Mouse (Mus musculus) midbrain, postnatal 0 days (tissue): ENCODE results near the gene Phc3. TPM values are rescaled to one million over a fixed set of nuclear protein-coding genes. Genes with fewer than 3 reads are reported as not detected.

Experiments used
- ATAC-seq: fragments of 200-750 bp; cut with Nextera tagmentation; 2 replicates; pipeline ENCODE4 v1.8.0; 2017; ENCODE audit warnings: moderate number of reproducible peaks, mild to moderate bottlenecking, moderate TSS enrichment, moderate library complexity; ENCODE audit not compliant: low FRiP score
- DNase-seq: peaks from one replicate; pipeline ENCODE4 v3.0.0-alpha.2; 2015; ENCODE audit warnings: low spot score
- H3K27ac ChIP-seq: fragments of 300-500 bp; sonication (generic); 2 replicates; pipeline ENCODE4 v1.5.1; 2014; ENCODE audit warnings: low read depth, mild to moderate bottlenecking, low read length, mixed read lengths
- H3K27me3 ChIP-seq: fragments of 300-500 bp; sonication (generic); 2 replicates; pipeline ENCODE4 v1.6.1; 2014; ENCODE audit warnings: low read length, control low read depth, mixed read lengths; ENCODE audit not compliant: insufficient read depth
- H3K36me3 ChIP-seq: fragments of 300-500 bp; sonication (generic); 2 replicates; pipeline ENCODE4 v1.6.1; 2014; ENCODE audit warnings: low read length, control low read depth, mixed read lengths; ENCODE audit not compliant: insufficient read depth
- H3K4me1 ChIP-seq: fragments of 300-500 bp; sonication (generic); 2 replicates; pipeline ENCODE4 v1.6.1; 2014; ENCODE audit warnings: mild to moderate bottlenecking, control low read depth, antibody characterized with exemption, low read length, mixed read lengths; ENCODE audit not compliant: insufficient read depth
- H3K4me2 ChIP-seq: fragments of 300-500 bp; sonication (generic); 2 replicates; pipeline ENCODE4 v1.6.1; 2014; ENCODE audit warnings: low read depth, mild to moderate bottlenecking, low read length, mixed read lengths; ENCODE audit not compliant: poor library complexity, severe bottlenecking
- H3K4me3 ChIP-seq: fragments of 300-500 bp; sonication (generic); 2 replicates; pipeline ENCODE4 v1.5.1; 2014; ENCODE audit warnings: low read depth, mild to moderate bottlenecking, low read length, moderate library complexity
- H3K9ac ChIP-seq: fragments of 300-500 bp; sonication (generic); replicated peaks from 2 replicates; pipeline ENCODE4 v1.6.1; 2014; ENCODE audit warnings: mild to moderate bottlenecking, low read length, moderate library complexity, mixed read lengths; ENCODE audit not compliant: poor library complexity, severe bottlenecking
- H3K9me3 ChIP-seq: fragments of 300-500 bp; sonication (generic); 2 replicates; pipeline ENCODE4 v1.6.1; 2016; ENCODE audit warnings: low read length, control low read depth
- CTCF ChIP-seq: IDR thresholded peaks from 2 replicates; pipeline ENCODE4 v1.5.1; 2016; ENCODE audit warnings: antibody characterized with exemption, mild to moderate bottlenecking
- WGBS: fragments of 180-500 bp; shearing (Covaris S2); extraction: QIAGEN DNeasy Blood & Tissue Kit; methylation state at CpG from one replicate; pipeline ENCODE4 v1.1.7; 2014; 5-methylcytosine and 5-hydroxymethylcytosine counted together
- polyA plus RNA-seq: library from polyadenylated mRNA; unstranded; fragments of >200 nt; fragmentation: Nextera tagmentation; extraction: Ambion mirVana; gene quantifications from 2 replicates; pipeline ENCODE4 v1.2.1, GENCODE M21; 2015
- total RNA-seq: library from RNA; depleted of rRNA; stranded (reverse); fragments of >200 nt; gene quantifications from 2 replicates; pipeline ENCODE4 v1.2.3, GENCODE M21; 2014

The Phc3 gene
- total and polyA plus RNA-seq, 2 experiments from 2014 or later: 6.6 to 27.0 TPM

- no peak overlapping the region for H3K9ac ChIP-seq
- DNase-seq (no peak), ATAC-seq (no peak)
- no peaks in the 10 kb centered on the region for H3K27me3 ChIP-seq
- no peaks in the 10 kb centered on the region for H3K9me3 ChIP-seq
- H3K36me3 ChIP-seq: peaks cover 42% of the 10 kb centered on the region
- H3K27ac ChIP-seq: no peak overlapping the region
- no peak overlapping the region for H3K4me2 ChIP-seq
- no peaks in the 10 kb centered on the region for H3K4me1 ChIP-seq
- 87% methylated on average over 4 of the region's 4 CpGs for WGBS
- H3K4me3 ChIP-seq: no peak overlapping the region
- TF ChIP-seq CTCF: no peak
These were observed 52.1 kb downstream of the Phc3 start for GRCm38 (mm10) chr3:30917160-30917559.

DNA sequence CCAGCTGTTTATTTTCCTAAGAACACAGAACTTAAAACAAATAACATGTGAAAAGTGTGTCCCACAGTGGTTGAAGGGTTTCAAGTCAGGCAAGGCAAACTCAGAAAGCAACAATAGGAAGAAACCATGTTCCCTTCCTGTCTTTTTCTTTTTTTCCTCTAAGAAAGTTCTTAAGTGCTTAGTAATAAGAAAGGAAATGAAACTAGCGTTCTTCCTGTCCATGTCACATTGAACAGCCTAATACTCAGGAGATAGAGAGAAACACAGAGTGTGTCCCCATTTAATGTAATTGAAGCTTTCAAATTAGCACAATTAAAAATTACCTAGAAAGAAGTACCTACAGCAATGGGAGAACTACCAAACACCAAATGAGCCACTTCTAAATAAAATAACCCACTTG, 64.6 kb downstream of the Phc3 start:
- H3K4me3 ChIP-seq: no peak overlapping the region
- TF ChIP-seq CTCF: no peak
- no peak overlapping the region for H3K9ac ChIP-seq
- no peak overlapping the region for H3K27ac ChIP-seq
- H3K9me3 ChIP-seq: no peaks in the 10 kb centered on the region
- H3K27me3 ChIP-seq: no peaks in the 10 kb centered on the region
- H3K4me2 ChIP-seq: no peak overlapping the region
- WGBS: 84% methylated on average over 1 of the region's 1 CpGs
- DNase-seq (no peak), ATAC-seq (no peak)
- H3K4me1 ChIP-seq: no peaks in the 10 kb centered on the region
- peaks cover 48% of the 10 kb centered on the region for H3K36me3 ChIP-seq

DNA sequence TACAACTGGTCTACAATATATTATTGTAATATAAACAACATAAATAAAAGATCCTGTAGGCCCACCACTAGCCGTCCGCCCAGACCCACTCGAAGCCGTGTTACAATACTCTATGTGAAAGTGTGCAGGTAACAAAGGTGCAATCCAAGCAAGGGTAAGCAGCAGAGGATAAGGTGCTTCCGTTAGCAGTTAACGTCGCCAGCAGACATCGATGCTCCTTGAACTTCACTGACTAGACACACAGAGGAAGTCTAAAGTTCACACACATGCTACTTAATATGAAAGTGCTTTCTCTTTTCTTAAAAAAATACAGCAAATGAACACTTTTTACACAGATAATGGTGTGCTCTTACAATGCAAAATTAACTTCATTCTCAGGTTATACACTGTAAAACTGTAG, 69.8 kb downstream of the Phc3 start:
- DNase-seq (no peak), ATAC-seq (no peak)
- Histone ChIP-seq H3K4me2 (no peak overlapping the region), H3K9ac (no peak overlapping the region), H3K4me3 (no peak overlapping the region), H3K27me3 (no peaks in the 10 kb centered on the region), H3K27ac (no peak overlapping the region), H3K36me3 (peaks cover 32% of the 10 kb centered on the region), H3K4me1 (no peaks in the 10 kb centered on the region), H3K9me3 (no peaks in the 10 kb centered on the region)
- WGBS: 96% methylated on average over 8 of the region's 8 CpGs
- TF ChIP-seq CTCF: no peak

DNA sequence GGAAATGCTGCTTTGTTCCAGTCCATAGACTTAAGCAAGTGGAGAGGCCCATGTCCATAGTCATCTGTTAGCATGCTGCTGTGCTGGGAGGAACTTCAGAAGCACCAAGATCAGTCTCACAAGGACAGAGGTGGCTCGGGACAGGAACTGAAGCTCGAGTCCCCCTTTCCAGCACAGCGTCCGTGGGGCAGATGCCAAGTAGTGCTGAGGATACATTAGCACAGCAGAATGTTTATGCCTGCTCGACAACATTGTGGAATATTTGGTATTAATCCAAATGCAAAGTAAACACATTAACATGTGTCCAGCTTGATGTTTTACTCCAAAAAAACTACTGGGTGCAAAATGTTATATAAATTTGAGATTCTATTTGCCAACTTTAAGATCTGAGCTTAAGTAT, 72.5 kb downstream of the Phc3 start:
- H3K9ac ChIP-seq: no peak overlapping the region
- H3K4me1 ChIP-seq: no peaks in the 10 kb centered on the region
- DNase-seq (no peak), ATAC-seq (no peak)
- no peaks in the 10 kb centered on the region for H3K9me3 ChIP-seq
- no peak overlapping the region for H3K4me2 ChIP-seq
- H3K27ac ChIP-seq: no peak overlapping the region
- TF ChIP-seq CTCF: no peak
- no peak overlapping the region for H3K4me3 ChIP-seq
- WGBS: 89% methylated on average over 5 of the region's 5 CpGs
- H3K27me3 ChIP-seq: no peaks in the 10 kb centered on the region
- peaks cover 20% of the 10 kb centered on the region for H3K36me3 ChIP-seq

- no peaks in the 10 kb centered on the region for H3K27me3 ChIP-seq
- H3K36me3 ChIP-seq: no peaks in the 10 kb centered on the region
- WGBS: 14% methylated on average over 1 of the region's 1 CpGs
- ATAC-seq (no peak), DNase-seq (no peak)
- H3K27ac ChIP-seq: no peak overlapping the region
- H3K9me3 ChIP-seq: no peaks in the 10 kb centered on the region
- H3K4me2 ChIP-seq: no peak overlapping the region
- TF ChIP-seq CTCF: no peak
- H3K9ac ChIP-seq: no peak overlapping the region
- H3K4me3 ChIP-seq: no peak overlapping the region
- no peaks in the 10 kb centered on the region for H3K4me1 ChIP-seq
These were observed 80.2 kb downstream of the Phc3 start for GRCm38 (mm10) chr3:30889014-30889413.

DNA sequence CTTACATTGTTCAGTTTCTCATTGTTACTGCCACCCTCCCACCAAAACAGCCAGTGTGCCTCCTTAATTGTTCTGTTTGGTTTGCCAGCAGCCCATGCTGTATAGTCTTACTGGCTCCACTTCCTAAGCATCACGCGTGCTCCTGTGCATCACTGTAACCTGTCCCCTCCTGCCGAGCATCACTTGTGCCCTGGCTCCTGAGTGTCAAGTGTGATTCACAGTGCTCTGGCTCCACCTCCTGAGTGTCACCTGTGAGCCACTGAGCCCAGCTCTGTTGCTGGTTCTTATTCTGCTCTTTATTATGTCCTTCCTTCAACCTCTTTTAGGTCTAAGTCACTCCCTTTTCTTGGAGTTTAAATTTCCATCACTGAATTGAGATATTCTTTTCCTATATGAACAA, 81.8 kb downstream of the Phc3 start:
- no peak for DNase-seq
- H3K27ac ChIP-seq: no peak overlapping the region
- TF ChIP-seq CTCF: 0 out of 2 replicates have a peak, but pooled peaks have one; percentile 12
- no peak overlapping the region for H3K9ac ChIP-seq
- no peaks in the 10 kb centered on the region for H3K4me1 ChIP-seq
- H3K9me3 ChIP-seq: no peaks in the 10 kb centered on the region
- no peaks in the 10 kb centered on the region for H3K36me3 ChIP-seq
- WGBS: 91% methylated on average over 3 of the region's 3 CpGs
- ATAC-seq: no peak
- H3K27me3 ChIP-seq: no peaks in the 10 kb centered on the region
- H3K4me3 ChIP-seq: no peak overlapping the region
- no peak overlapping the region for H3K4me2 ChIP-seq
